Mouse (Mus musculus) R1 (cell line): ENCODE data around the gene Olfml2b.

Source experiments
- DNase-seq: peaks from one replicate; pipeline ENCODE4 v3.0.0-alpha.2; 2018; ENCODE audit warnings: low read depth, low spot score

Olfml2b gene

GRCm38 (mm10) chr1:170695326-170695725, 51.0 kb downstream of the Olfml2b start:
- DNase-seq = no peak

GRCm38 (mm10) chr1:170696996-170697395, 52.7 kb downstream of the Olfml2b start:
- DNase-seq = no peak

- no peak for DNase-seq
Measured at GRCm38 (mm10) chr1:170697771-170698356, 53.5 kb downstream of the Olfml2b start.

GRCm38 (mm10) chr1:170698771-170699170, 54.4 kb downstream of the Olfml2b start:
- no peak for DNase-seq

- peak; percentile 28 for DNase-seq
Measured at GRCm38 (mm10) chr1:170699553-170699952, 55.2 kb downstream of the Olfml2b start.

- DNase-seq = no peak
Measured at GRCm38 (mm10) chr1:170700496-170701027, 56.2 kb downstream of the Olfml2b start.

- DNase-seq = no peak
Measured at GRCm38 (mm10) chr1:170701178-170701577, 56.8 kb downstream of the Olfml2b start.

GRCm38 (mm10) chr1:170701582-170701981, 57.2 kb downstream of the Olfml2b start:
- no peak for DNase-seq

GRCm38 (mm10) chr1:170702263-170702662, 57.9 kb downstream of the Olfml2b start:
- DNase-seq = no peak

- DNase-seq = no peak
Measured at GRCm38 (mm10) chr1:170702958-170703357, 58.6 kb downstream of the Olfml2b start.

- no peak for DNase-seq
Measured at GRCm38 (mm10) chr1:170704103-170704502, 59.8 kb downstream of the Olfml2b start.

GRCm38 (mm10) chr1:170704911-170705594, 60.7 kb downstream of the Olfml2b start:
- no peak for DNase-seq

- DNase-seq = no peak
Measured at GRCm38 (mm10) chr1:170706046-170706445, 61.7 kb downstream of the Olfml2b start.

- no peak for DNase-seq
Measured at GRCm38 (mm10) chr1:170709034-170709433, 64.7 kb downstream of the Olfml2b start.

- DNase-seq = no peak
Measured at GRCm38 (mm10) chr1:170709481-170709880, 65.1 kb downstream of the Olfml2b start.

- DNase-seq = no peak
Measured at GRCm38 (mm10) chr1:170709969-170710368, 65.6 kb downstream of the Olfml2b start.

GRCm38 (mm10) chr1:170711731-170712130, 67.4 kb downstream of the Olfml2b start:
- DNase-seq = no peak

- DNase-seq = no peak
Measured at GRCm38 (mm10) chr1:170717241-170717828, 73.0 kb downstream of the Olfml2b start.

- no peak for DNase-seq
Measured at GRCm38 (mm10) chr1:170718133-170718810, 73.9 kb downstream of the Olfml2b start.

- DNase-seq = no peak
Measured at GRCm38 (mm10) chr1:170721560-170721959, 77.2 kb downstream of the Olfml2b start.

- DNase-seq = no peak
Measured at GRCm38 (mm10) chr1:170728524-170728923, 84.2 kb downstream of the Olfml2b start.
